Mouse (Mus musculus) kidney, adult 11 months (tissue): ENCODE measurements at regions not wholly inside any gene's neighbourhood (a gene's known extent, or its start where the extent isn't known, plus 50 kb on each side); places are given as distances from the start of the nearest gene placed in this dataset.

ENCODE experiments used
- DNase-seq: peaks from one replicate; pipeline ENCODE4 v3.0.0; 2022

DNA sequence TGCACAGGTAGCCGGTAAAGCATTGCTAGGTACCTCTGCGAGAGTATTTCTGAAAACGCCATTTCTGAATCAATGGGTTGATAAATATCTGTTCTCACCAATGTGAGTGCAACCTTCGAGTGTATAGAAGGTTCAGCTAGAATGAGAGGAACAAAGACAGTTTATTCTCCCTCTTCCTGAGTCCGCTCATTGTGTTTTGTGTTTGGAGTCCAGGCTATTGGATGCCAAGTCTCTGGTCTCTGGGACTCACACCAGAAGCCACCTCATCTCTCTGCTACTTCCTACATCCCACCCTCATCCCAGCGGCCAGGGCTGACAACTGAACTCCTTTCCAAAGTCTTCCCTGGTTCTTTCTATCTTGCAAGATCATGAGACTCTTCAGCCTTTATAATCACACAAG, 62.7 kb downstream of the Lrrc30 start:
- no peak for DNase-seq

DNA sequence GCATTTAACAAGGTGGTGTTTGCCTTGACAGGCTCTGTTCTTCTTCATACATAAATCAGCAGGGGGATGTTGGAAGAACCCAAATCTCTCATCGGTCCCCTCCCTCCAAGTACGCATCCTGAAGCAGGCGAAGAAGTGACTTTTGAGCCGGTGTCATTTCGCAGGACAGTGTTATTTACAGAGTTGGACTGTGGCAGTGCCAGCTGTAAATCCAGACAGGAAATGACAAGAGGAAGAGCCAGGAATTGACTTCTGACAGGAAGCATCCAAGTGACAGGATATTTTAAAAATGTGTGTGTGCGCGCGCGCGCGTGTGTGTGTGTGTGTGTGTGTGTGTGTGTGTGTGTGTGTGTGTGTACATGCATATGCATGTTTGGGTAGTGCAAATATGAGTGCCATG, 66.3 kb downstream of the Lrrc30 start:
- DNase-seq, result peak; percentile 51

DNA sequence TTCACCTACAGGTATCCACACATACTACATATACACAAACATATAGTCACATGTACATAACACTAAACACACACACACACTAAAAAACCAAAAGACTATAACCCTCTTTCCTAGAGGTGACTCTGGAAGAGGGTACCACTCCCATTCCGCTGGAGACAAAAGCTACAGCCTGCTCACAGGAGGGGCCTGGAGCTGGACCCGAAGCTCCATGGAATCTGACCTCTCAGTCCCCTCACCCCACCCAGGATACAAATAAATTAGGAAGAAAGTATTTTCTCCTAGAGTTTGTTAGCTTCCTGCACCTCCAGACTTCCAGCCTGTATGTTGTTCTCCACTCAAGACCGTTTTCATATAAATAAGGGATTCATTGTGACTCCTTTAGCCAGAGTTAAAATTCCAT, 66.8 kb downstream of the Lrrc30 start:
- peak; percentile 31 for DNase-seq

DNA sequence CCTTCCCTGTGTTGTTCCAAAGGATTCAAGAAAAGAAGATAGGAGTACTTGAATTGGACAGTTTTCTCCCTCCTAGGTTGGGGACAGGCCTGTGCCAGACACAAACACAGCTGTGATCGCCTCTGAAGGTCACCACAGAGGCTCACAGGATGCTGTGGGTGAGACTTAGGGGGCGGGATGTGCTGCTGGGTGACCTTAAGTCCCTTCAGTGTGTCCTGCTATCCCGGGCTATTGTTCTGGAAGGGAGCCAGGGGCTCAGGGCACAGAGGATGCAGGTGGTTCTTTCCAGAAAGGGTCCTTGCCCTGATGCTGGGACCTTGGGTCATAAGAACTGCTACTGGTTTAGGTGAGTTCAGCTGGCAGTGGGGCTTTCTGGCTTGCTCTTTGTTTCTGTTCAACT, 67.7 kb downstream of the Lrrc30 start:
- DNase-seq, result peak; percentile 52

DNA sequence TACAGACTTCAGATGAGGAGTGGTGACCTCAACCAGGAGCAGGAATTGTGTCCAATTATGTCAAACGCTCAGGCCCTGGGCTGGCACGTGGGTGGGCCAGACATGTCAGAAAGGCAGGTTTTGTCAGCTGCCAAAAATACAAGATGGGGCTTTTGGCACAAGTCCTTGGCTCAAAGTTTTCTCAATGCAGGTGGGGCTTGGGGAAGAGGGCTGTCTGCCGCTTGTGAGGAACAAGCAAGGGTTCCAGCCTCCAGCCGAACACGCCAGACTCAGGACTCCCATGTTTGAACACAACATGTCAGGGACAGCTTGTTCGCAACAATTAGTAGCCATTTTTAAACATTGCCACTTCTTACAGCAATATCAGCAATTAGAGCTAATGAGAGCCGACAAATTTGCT, 69.5 kb downstream of the Lrrc30 start:
- no peak for DNase-seq

DNA sequence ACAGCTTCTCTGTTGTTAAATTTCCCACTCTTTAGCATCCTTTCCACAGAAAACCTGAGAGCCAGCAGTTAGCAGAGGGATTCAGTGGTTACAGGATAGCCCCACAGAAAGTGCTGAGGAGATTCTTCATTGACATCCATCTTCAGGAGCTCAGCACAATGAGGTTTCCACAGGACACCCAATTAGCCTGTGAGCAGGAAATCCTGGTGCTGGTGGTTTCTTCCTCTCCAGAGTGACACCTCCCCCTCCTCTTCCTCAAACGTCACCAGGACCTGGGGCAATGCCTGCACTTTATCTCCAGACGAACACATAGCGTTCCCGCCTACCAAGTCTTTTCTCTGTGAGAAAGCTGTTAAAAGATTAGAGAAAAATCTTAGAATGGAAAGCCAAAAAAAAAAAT, 70.7 kb downstream of the Lrrc30 start:
- DNase-seq, result peak; percentile 54

DNA sequence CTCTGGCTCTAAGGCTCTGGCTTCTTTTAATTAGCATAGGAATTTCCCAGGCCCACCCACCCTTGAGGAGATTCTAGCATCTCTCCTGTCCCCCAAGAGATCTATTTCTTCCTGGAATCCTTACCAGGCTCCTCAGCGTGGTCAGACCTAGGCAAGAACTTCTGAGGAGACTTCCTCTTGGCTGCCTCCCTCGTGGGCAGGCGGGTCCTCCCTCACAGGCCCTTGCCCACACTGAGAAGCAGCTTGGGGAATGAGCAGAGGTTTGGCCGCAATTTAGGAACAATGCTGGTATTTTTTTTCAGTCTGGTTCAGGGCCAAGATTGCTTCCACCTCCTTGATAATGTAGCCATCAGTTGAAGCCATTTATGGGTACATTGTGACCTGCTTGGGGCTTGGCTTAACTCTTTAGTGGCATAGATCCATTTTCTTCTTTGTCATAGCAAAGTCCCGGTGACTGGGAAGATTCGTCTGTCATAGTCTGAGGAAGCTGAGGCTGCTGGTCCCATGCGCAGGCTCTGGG, 75.1 kb downstream of the Lrrc30 start:
- peak; percentile 15 for DNase-seq

DNA sequence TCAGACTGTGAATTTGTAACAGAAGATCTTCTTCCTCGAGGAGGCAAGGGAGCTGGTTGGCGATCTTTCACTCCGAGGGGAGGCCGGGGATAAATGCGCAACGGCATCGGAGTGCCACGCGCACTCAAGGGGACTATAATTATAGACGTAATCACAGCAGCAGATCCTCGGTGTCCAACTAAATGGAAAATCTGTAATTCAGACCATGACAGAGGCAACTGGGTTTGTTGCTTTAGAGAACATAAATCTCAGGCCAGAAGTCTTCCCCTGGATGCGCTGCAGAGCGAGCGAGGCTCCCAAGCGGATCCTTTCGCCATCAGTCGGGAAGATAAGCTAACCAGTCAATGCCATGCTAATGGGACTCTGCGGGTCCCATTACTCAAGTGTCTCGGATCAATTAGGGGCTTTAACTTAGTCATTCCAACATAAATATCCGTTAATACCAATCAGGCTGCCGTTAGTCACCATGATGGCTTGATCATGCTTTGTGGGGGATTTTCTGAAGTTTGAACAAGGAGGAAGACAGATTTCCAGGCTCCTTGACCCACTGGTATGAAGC, 79.9 kb downstream of the Lrrc30 start:
- DNase-seq, result no peak

DNA sequence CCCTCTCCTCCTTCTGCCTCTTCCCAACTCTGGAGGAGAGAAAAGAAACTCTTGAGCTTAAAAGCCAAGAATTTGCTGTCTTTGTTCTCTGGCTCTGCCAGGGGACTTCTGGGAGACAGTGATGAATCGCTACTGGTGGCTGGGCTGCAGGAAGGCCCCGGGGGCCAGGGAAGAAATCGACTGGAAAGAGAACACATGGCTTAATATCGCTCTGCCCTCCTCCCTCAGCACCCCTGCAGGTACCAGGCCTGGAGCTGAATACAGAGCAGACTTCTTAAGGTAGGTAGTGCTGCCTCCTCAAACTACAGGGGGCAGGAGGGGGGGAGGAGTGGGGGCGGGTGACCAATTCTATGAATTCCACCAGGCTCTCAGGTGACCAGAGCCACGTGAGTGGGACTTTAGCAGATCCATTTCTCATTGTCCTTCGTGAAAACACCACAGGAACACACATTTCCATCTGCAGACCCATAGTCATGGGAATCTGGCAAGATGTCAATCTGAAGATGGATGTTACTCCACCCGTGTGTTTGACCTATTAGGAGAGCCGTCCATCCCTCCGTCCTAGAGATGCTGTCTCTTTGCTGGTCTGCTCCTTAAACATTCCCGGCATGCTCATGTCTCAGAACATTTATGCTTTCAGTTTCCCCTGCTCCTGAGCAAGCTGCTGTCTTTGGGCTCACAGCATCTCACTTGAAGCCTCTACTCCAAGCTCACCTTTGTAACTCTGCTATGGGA, 83.4 kb downstream of the Lrrc30 start:
- peak; percentile 14 for DNase-seq

DNA sequence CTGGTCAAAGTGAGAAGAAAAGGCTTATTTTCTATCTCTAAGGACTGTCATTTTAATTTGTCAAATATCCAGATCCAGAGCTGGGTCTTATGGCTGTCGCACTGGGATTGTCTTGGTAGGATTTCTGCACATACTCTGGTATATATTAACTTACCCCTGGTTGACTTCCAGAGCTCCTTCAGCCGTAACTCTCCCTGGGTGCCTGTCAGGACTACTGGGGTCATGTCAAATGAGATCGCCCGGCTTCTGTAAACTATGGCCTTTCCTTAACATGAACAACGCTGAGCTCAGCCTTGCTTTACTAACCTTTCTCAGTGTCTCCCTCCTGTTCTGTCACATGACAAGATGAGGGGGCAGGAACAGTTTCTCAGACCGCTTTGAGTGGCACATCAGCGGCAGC, 88.1 kb downstream of the Lrrc30 start:
- DNase-seq, result no peak

DNA sequence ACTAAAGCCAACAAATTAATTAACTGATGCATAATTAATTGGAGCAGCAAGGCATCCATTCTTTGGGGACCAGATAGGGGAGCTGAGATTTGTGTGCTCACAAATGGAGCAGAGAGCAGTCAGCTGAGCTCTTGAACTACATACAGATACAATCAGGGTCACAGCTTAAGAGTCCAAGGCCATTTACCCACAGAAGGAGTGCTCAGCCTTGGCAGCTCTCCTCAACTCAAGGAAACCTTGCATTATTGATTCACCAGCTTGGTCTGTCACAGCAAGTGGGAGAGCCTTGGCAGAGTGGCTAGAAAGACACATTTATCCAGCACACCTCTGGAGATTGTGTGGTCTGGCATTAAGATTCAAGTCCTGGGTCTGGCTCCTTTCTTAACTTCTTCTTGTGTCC, 100.2 kb downstream of the Lrrc30 start:
- DNase-seq, result no peak

DNA sequence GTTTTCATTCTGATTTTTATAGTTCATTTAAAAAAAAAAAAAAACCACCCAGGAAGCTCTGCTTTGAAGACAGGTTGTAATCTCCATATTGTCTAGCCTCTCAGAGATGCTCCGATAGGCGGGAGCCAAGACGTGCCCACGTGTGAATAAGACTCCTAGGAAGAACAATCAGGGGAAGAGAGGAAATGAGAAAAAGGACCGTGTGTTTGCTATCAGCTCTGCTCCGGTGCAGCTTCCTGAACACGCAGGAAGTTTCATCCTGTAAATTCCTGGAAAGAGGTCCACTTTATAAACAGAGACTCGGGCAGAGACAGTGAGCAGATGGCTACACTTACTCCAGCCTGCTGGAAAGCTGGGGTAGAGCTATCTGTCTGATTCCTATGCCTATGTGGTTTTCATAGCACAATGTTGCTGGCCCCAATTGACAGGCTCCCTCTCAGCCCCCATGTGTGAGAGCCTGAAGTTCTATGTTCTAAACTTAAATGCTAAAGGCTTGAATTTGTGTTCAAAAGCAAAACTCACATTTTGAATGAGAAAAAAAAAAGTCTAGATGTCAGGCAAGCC, 111.6 kb downstream of the Lrrc30 start:
- no peak for DNase-seq

DNA sequence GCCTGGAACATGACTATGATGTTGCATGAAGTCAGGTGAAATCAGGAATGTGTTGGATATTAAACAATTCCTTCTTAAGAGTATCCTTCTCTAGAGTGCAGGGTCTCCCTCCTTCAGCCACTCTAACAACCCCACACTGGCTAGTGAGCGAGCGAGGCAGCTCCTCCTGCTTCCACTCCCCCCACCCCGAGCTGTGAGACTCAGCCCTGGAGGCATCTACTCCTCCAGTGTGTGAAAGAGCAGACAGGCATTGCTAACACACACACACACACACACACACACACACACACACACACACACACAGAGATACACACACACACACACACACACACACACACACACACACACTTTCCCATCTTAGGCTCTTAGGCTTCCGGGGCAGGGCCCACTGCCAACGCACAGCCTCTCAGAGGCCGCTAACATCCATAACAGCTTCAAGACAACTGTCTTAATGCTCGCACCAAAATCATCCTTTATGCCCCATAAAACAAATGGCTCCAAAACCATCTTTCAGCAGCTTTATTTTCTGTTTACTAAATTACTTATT, 116.8 kb downstream of the Lrrc30 start:
- DNase-seq, result no peak

DNA sequence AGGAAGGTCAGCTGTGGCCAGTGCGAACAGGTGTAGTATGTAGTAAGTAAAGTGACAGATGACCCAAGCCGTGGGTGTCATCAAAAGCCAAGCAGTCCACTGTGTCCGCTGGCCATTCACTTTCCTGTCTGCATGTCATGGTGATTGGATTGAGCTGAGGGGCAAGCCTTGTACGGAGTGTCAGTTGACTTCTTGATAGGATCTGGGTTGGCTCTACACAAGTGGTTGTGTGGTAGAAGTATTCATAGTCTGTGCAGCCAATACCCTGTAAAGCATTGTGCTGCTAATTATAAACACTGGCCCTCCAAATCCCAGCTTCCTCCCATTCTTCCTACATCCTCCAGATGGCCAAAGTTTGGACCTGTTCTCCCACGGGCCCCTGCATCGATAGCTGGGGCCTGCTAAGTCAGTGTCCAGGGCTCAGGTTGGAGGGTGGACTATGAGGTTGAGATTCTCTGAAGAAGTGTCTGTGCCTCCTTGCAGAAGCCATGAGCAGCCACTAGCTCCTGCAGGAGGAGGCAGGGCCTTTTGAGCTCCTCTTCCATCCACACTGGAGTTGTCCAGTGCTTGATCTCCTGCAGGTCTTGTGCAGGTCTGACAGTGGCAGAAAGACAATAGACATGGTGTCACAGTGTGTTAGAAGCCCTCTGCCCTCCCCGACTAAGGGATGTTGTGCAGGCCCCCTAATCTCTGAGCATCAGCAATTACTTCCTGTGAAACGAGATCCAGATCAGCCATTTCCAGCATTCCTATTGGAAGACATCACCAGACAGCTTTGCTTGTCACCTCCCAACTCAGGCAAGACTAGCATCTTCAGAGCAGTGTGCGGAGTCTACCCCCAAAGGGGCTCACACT, 117.9 kb downstream of the Lrrc30 start:
- DNase-seq, result peak; percentile 19

DNA sequence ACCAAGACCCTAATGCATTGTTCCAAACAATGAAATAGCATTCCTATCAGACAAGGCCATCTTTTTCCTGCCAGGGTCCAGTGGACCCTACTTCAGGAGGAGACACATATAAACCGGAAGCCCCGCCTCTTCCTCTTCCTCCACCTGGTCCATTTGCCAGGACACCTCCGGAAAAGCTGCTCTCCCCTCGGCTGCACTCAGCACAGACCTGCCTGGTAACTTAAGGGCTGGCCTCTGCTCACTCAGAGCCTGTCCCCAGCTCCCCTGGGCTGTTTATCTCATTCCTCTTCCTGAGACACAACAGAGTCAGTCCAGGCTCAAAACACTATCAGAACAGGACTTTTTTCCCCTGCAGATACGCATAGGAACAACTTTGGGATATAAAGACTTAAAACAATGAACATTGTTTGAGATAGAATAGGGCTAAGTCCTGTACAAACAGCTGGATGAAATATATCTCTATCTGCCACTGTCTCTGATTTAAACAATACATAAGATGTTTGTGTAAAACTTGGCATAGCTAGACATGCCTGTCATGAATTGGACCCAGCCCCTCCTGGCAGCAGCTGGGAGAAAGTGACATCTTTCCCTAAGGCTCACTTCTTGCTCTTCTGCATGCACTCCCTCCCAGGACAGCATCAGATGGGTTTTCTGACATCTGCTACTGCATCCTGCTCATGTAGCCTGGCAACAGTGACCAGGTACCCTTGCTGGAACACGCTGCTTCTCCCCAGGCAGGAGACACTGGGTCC, 119.6 kb downstream of the Lrrc30 start:
- DNase-seq, result peak; percentile 85

DNA sequence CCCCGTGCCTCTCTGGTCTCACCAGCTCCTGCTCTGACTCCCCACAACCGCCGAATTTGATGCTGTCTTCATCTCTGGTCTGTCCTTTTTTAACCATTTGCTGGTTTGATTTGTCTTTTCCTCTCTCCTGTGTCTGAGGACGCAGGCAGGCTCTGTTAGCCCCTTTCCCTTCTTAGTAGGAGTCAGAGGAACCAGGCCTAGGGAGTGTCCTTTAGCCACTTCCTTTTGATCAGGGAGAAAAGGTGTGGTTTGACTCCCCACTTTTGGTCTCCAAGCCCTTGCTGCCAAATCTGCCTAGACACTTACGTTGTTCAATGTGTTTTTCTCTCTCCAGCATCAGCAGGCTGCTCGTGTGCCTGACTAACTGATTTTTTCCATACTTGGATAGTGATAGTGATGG, 120.5 kb downstream of the Lrrc30 start:
- DNase-seq, result no peak

DNA sequence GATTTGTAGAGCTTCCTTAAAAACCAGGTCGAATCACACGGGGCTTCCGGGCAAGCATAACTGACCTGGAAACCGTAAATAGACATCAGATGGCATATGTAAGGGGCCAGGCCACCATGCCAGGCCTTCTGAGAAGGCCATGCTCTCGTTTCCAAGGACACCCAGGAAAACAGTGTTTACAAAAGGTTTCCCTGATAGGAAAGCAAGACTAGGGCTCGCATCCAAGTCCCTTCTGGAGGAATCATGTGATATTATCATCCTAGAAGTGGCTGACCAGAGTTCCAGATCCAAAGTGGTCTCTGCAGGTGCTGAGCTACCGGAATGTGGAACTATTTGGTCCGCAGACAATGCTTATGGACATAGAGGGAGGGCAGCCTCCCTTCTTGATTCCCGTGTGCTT, 122.6 kb downstream of the Lrrc30 start:
- no peak for DNase-seq

DNA sequence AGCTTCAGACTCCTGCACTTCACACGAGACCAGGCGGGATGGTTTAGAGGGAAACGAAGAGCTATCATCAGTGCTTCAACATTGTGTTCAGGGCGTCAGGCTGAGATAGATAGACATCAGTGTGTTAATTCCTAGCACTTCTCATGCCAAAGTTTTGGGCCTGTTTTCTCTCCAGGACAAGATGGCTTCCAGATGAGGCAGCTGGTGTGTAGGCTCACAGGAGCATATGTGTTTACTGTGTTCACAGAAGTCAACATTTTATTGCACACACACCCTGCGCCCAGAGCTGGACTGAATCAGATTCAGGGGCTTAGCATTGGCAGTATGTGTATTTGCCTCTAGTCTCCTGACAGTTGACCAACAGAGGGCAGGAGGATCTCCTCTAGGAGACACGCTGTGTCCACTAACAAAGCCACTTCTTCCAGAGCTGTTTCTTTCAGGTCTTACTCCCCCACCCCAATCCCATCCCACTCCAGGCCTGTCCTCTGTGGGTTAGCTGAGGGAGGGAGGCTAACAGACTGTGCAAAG, 123.4 kb downstream of the Lrrc30 start:
- no peak for DNase-seq

DNA sequence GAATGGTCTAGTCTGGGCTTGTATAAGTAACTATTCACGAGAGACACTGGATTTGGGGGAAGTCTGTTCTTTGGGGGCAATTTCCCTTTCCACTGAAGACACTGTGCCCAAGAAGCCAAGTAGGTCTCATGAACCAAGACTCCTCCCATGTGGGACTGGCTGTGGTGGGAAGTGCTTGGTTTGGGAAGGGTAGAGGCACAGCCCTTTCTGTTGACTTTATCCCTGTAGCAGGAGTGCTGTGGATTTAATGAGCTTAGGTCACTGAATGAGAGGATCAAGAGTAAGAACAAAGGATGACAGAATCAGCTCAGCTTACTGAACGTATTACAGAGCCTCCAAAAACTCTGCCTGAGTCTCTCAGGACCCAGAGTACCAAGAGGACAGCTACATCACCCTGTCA, 124.2 kb downstream of the Lrrc30 start:
- no peak for DNase-seq

DNA sequence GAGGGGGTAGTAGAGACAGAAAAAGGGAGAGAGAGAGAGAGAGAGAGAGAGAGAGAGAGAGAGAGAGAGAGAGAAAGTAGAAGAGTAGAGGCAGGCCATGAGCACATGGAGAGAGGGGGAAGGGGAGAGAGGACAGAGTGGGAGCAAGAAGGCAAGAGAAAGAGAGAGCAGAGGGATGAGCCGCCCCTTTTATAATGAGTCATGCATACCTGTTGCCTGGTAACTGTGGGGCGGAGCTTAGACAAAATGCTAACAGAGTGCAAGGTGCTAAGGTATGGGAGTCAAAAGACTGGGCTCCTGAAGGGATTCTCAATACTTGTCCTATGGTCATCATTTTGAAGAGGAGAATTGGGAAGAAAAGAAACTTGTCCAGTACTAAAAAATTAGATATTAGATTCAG, 126.1 kb downstream of the Lrrc30 start:
- no peak for DNase-seq

DNA sequence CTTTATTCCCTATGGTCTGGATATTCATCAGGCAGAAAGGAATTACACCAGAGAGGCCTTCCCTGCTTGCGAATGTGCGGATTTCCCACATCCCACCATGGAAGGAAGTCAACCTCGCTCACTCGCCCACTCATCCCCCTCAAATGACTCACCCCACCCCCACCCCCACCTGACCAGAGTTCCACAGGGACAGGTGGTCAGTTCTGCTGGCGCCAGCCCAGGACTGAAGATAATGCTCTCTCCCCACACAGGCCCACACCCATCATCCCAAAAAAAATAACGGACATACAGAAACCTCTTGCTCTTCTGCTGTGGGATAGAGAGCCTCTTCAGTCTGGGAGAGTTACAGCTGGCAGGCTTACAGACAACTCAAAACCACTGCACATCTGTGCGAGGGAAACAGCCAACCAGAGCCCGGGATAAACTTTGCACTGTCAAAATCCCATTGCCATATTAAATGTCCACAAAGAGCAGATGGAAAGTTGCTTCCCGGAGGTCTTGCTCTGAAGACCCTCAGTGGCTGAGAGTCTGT, 128.0 kb downstream of the Lrrc30 start:
- DNase-seq, result no peak
